Mouse (Mus musculus): ENCODE results near the gene Csn1s2b.

DNA sequence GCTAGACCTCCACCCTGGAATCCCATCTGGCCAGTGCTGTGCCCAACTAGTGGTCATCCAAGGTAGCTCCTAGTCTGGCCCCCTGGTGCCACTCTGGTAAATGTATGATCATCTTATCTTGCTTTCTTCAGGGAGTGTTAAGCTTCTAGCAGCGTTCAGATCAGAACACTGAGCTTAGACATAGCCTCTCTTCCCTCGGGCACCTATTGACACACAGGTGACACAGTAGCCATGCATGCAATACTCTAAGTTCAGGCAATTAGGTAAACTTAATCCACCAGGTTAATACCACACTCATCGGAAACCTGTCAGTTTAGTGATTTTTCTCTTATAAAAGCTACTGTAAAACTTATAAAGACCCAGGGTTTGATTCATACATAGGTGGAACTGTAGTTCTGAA, 43.3 kb upstream of the Csn1s2b start:
- no peak for TF ChIP-seq MAFK (IDR thresholded peaks at IDR 0.05; ENCODE audit: insufficient read depth, low read depth, low read length)
- TF ChIP-seq HCFC1 (IDR thresholded peaks at IDR 0.05; ENCODE audit: borderline replicate concordance, insufficient read depth, low read length), result no peak
- no peak for TF ChIP-seq ZNF384 (IDR thresholded peaks at IDR 0.05; ENCODE audit: low read depth, low read length)
- TF ChIP-seq ZC3H11A (IDR thresholded peaks at IDR 0.05; ENCODE audit: borderline replicate concordance, low read depth, low read length), result no peak
- no peak for TF ChIP-seq CHD2 (IDR thresholded peaks at IDR 0.05; ENCODE audit: low read depth, low read length)

Measured in ES-E14 (cell line).